Mouse (Mus musculus): Measurements from ENCODE around the gene Acadl. TPM values are rescaled to one million over a fixed set of nuclear protein-coding genes. Genes with fewer than 3 reads are reported as not detected.
A peak's percentile ranks its signal among the peaks of the same experiment; 100 is the strongest.

The Acadl gene
- 55.5 and 62.8 TPM in 2 replicates for total RNA-seq (2014; fragmentation: Nextera tagmentation)
- 50.5 and 52.5 TPM in 2 replicates for total RNA-seq (2017)

- ATAC-seq (replicated peaks; ENCODE audit: poor library complexity, severe bottlenecking), result peak; percentile 77
These were observed at the start of gene Acadl for GRCm38 (mm10) chr1:66862712-66863511. Gene Acadl (minus strand): TSS chr1:66863277.

DNA sequence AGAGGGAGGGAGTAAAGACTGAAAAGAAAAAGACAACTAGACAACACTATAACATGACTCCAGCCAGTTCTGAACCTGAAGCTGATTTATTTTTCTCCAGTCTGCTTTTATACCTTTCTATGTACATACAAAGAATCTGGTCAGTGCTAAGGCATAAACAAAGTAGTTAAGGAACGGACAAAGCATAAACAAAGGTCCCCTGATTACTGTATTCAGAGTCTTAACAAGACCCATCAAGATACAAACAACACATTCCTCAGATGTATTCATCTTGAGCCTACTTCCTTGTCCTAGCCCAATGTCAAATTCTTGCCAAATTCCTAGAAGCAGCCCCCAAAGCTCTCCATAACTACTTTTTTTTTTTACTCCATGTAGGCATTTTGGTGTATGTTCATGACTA lies 49.2 kb upstream of the Acadl start:
- no peak for ATAC-seq (replicated peaks; ENCODE audit: poor library complexity, severe bottlenecking)

DNA sequence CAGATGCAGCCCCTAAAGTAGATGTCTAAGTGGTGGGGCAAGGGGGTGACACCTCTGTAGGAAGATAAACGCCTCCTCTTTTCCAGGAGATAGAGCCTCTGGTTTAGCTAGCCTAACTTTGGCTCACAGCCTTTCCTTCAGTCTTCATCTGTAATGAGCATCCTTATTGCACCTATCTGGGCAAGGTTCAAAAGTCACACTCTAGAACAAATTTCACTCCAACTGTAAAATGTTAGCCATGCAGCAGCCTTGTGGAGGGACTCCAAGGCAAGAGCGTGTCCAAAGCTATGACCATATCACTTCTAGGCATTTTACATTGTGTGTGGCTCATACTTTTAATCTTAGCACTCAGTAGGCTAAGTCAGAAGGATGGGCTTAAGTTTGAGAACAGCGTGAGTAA lies 39.5 kb upstream of the Acadl start:
- no peak for ATAC-seq (replicated peaks; ENCODE audit: poor library complexity, severe bottlenecking)

DNA sequence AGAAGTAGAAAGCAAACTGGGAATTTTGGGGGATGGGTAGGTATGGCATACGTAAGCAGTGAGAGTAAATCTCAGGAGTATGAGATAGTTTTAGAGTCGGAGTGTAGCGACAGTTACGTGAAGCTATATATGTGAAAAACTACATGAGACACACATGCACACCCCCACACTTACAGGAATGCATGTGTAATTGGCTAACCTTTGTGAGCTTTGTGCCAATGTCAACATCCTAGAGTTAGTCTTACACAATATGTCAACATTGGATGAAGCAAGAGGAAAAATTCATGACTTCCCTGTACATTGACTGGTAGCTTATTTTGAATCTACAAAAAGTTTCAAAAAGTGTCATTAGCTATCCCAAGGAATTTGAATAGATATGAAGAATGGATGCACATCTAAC lies 37.9 kb upstream of the Acadl start:
- peak; percentile 77 for ATAC-seq (replicated peaks; ENCODE audit: poor library complexity, severe bottlenecking)

DNA sequence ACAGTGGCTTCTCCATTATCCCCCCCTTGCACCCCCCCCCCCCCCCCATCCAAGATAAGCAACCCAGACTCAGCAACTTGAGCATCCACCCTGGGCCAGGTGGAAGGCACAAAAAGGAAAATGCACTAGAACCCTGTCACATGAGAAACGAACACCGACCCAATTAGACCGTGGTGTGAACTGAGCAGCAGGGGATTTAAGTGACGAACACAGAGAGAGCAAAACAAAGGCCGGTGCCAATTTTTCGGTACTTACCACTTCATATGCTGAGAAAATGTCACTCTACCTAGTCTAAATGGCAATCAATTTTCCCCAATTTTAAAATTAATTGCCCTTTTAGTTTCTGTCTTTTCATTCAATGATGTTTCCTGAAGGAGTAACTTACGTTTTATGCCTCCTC lies 35.2 kb upstream of the Acadl start:
- ATAC-seq (replicated peaks; ENCODE audit: poor library complexity, severe bottlenecking), result no peak

- peak; percentile 17 for ATAC-seq (replicated peaks; ENCODE audit: poor library complexity, severe bottlenecking)
These were observed 33.5 kb upstream of the Acadl start for GRCm38 (mm10) chr1:66896556-66896955.

DNA sequence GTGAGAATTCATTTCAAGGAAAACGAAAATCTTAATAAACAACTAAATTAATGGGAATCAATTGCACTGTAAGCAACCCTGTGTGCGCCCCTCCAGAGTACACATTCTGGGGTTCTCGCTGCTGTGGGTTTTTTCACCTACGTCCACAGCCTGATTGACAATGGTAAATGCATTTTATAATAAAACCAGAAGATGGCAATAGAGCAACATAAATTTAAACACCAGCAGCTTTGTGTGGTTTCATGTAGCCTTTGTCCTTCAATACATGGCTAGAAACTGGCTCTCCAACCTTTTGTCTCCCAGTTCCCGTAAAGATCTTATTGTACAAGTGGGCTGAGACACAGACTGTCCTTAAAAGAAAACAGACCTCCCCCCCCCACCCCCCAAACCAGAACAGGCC lies 33.0 kb upstream of the Acadl start:
- ATAC-seq (replicated peaks; ENCODE audit: poor library complexity, severe bottlenecking), result peak; percentile 63

GRCm38 (mm10) chr1:66895837-66896118 lies 32.7 kb upstream of the Acadl start:
- ATAC-seq (replicated peaks; ENCODE audit: poor library complexity, severe bottlenecking), result peak; percentile 41

DNA sequence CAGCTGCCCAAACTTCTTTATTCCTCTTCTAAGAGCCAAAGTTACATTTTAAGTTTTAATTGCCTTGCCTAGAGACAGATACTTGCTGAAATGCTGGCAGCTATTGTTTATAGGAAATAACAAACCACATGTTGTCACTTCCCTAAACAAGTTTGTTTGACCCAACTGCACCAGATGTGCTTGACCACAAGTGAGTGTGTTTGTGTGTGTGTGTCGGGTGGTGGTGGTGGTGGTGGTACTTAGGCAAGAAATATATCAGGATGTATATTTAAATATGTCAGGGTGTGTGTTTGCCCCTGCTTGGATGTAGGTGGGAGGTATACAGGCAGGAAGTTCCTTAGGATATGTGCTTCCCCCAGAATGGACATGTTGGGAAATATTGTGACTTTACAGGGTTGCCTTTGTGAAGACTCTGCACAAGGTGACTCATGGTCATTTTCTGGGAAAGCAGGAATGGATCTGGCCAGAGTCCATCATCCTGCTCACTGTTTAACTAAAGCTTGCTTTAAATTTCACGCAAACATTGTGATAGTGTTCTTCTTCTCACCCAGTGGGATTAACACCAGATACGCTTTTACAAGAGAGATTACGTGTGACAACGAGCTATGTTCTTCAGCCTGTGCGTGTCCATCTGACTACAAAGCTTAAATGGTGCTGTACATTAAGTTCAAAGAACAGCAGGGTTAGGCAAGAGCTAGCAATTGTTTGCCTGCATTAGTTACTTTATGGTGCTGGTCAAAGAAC lies 32.2 kb upstream of the Acadl start:
- peak; percentile 83 for ATAC-seq (replicated peaks; ENCODE audit: poor library complexity, severe bottlenecking)

- no peak for ATAC-seq (replicated peaks; ENCODE audit: poor library complexity, severe bottlenecking)
These were observed 24.1 kb upstream of the Acadl start for GRCm38 (mm10) chr1:66887175-66887574.

DNA sequence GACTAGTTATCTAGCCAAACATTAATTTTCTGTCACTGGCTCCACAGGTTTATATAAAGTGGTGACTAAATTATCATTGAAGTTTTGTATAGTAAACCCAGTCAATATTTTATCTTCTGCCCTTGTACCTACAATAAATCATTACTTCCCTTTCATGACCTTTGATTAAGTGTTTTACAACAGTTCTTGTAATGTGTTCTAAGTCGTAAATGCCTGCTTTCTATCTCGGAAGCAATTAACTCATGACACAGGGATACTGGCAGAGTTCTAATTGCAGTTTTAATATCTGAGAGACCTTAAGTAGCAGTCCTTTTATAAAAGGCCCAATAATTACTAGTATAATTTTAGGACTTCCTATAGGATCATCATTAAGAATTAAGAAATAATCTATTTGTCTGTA lies 17.1 kb upstream of the Acadl start:
- no peak for ATAC-seq (replicated peaks; ENCODE audit: poor library complexity, severe bottlenecking)

- no peak for ATAC-seq (replicated peaks; ENCODE audit: poor library complexity, severe bottlenecking)
These were observed 11.7 kb upstream of the Acadl start for GRCm38 (mm10) chr1:66874740-66875139.

- ATAC-seq (replicated peaks; ENCODE audit: poor library complexity, severe bottlenecking), result no peak
These were observed 8.5 kb upstream of the Acadl start for GRCm38 (mm10) chr1:66871591-66871990.

DNA sequence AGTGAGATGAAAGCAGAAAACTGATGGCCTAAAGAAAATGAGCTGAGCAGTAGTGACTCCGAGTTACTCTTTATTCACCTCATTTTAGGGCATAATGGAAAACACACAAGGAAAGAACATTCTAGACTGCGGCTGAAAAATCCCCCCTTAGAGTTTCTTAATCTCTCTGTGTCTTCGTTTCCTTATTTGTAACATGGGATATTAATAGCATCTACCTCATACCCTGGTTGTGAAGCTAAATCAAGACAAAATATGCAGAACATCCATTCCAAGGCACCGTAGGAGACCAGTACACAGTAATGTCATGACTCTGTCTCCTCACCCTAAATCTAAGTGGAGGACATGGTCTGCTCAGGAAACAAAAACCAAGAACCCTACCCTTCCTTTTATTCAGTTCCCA lies 2.6 kb upstream of the Acadl start:
- ATAC-seq (replicated peaks; ENCODE audit: poor library complexity, severe bottlenecking), result no peak

DNA sequence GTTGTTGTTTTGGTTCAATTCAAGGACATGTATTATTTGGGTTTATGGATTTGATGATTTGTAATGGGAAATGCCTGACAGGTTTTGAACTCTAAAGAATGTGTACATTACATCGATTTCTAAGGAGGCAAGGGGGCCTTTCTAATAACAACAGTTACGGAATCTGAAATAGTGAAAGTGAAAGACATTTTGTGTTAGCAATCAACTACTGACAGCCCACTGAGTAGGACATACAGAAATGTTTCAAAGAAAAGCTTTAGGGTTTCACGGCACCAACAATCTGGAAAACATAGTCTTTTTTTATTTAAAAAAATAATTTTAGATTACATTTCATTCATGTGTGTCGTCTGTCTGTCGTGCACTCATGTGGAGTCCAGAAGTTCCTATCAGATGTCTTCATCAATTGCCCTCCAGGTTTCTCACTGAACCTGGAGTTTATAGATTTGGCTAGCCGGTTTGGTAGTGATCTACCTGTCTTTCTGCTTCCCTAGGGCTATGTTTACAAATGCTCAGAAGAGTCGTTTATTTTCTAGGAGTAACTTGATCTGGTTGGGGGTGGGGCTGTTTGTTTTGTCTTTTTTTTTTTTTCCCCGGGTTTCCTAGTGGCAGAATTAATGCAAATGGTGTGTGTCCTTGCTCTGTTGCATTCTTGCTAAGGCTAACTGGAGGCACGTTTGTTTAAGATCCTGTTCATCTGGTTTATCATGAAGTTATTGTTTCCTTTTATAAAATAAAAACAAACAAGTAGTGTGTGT lies 841 bp upstream of the Acadl start:
- ATAC-seq (replicated peaks; ENCODE audit: poor library complexity, severe bottlenecking), result no peak

DNA sequence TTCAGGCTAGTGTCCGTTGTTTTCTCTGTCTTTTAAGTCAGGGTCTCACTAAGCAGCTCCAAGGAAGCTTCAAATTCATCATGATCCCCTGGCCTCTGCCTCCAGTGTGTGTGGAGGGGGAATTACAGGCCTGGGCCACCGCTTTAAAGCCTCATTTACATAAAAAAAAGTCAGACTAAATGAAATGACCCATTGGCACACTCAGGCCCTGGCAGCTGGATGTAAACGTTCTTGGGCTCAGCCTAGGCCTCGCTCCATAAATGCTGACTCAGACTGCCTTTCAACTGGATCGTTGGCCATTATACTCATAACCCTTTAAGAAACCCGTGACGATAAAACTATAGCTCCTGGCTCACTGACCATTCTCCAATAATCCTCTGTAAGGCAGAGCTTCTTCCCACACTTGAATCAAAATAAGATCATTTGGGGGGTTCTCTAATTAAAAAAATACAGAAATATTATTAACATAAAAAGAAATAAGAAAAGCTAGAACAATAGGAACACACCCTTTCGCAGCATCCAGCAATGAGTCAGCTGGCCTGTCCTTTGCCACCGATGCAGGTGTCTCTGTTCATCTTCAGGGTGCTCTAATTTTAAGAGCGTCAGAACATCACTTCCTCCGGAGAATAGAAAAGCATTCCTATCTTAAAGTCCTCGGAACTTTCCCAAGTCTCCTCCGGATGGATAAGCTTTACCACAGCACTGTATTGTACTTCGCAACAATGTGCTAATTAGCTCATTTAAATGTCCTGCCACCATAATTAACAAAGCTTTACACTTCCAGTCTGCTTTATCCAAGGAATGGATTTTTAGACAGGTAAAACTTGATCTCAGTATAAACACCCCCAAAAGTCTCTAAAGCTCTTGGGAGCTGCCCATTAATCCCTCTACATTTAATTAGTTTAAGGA lies 1.1 kb downstream of the Acadl start:
- ATAC-seq (replicated peaks; ENCODE audit: poor library complexity, severe bottlenecking), result no peak

GRCm38 (mm10) chr1:66847506-66847905 lies 15.6 kb downstream of the Acadl start:
- ATAC-seq (replicated peaks; ENCODE audit: poor library complexity, severe bottlenecking), result peak; percentile 53; the same call in 1 of the 2 replicates

DNA sequence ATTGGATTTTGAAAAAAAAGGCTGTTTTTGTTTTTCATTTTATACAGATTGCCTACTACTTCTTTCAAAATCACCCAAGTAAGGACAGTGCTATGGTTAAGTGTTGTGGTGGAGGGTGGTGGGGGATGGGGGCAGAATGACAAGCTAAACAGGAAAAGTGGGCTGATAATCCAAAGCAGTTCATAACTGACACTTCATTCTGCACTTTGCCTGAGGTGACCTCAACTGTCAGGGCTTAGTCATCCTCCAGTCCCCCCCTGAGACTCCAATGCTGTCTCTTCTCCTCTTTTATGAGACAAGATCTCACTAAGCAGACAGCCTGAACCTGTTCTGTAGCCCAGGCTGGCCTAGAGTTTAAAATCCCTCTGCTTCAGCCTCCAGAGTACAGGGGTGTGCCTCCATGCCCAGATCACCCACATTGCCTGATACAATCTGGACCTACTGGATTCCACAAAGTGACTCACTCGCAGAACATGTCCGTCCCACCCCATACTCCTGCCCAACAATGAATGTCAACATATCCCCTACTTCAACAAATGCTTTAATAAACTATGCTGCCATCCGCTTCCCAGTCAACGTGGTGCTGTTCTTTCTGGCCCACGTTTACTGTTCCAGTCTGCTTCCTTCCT lies 17.3 kb downstream of the Acadl start:
- ATAC-seq (replicated peaks; ENCODE audit: poor library complexity, severe bottlenecking), result peak; percentile 48

DNA sequence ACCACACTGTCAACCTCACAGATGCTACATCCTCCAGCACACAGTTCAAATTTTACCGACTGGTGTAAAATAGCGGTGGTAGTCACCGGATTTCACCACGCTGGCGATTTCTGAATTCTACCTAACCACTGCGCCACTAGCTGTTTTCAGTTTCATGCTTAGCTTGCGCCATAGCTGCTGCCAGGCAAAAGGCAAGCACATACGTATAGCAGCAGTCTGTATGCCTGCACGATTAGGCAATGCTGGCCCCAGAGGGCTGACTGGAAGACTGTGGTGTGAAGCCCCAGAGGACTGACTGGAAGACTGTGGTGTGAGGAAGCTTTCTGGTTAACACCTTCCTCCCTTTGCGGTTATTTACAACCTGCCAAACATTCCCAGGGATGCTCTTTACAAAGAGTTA lies 21.1 kb downstream of the Acadl start:
- peak; percentile 93 for ATAC-seq (replicated peaks; ENCODE audit: poor library complexity, severe bottlenecking)

DNA sequence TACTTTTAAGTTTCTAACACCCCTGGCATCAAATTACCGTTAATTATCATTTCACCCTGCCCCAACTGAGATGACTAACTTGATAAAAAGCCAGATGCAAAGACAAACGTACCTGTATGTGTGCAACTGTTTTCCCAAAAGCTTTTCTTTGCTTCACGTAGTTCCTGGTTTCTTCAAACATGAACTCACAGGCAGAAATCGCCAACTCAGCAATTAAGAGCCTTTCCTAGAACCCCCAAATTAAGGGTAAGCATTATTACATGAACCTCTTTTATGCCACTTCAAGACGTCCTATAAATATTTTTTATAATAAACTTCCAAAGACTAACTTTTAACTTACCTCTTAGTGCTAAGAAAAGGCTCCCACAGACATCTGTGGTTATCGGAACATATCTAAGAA lies 21.6 kb downstream of the Acadl start:
- no peak for ATAC-seq (replicated peaks; ENCODE audit: poor library complexity, severe bottlenecking)

All from granulocyte monocyte progenitor cell, adult 5-6 weeks (primary cell).